Mouse (Mus musculus) hematopoietic stem cell, adult 5-6 weeks (primary cell): Measurements from ENCODE around the gene Kcnj15. TPM values are rescaled to one million over a fixed set of nuclear protein-coding genes. Genes with fewer than 3 reads are reported as not detected.
A peak's percentile ranks its signal among the peaks of the same experiment; 100 is the strongest.

ENCODE experiments used
- ATAC-seq, 2 experiments: fragments of 125-278 bp in 1 of 2; replicated peaks in 1 of 2; 2 replicates each; pipeline ENCODE4 v1.8.0; 2016 to 2017; ENCODE audit warnings: inconsistent platforms in 2 of 2, mild to moderate bottlenecking in 2 of 2, moderate number of reproducible peaks in 2 of 2, low read depth in 1 of 2, moderate TSS enrichment in 1 of 2; ENCODE audit not compliant: low FRiP score in 2 of 2, poor library complexity in 2 of 2, severe bottlenecking in 2 of 2, insufficient read depth in 1 of 2, low TSS enrichment in 1 of 2
- total RNA-seq: library from RNA; stranded (forward); fragments of 172-1452, 232-1000 nt; gene quantifications from 2 replicates; pipeline ENCODE4 v1.2.3, GENCODE M21; 2017

Gene Kcnj15
- total RNA-seq, 1 experiment from 2014 or later, result not detected

DNA sequence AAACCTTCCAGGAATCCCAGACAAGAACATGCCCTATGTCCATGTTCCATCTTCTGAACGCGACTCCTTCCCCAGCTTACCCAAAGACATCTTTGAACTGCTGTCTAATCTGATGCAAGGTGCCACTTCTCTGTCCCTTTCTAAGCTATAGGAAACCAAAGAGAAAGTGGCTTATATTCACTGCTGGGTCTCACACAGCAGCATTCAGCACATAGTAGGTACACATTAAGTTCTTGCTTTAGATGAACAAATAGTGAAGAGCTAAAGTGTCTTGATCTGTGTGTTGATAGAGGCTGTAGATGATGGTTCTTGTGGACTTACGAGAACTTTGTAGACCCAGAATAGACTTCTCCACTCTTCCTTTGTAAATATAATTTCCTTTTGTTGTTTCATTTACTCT is 23.0 kb downstream of the Kcnj15 start:
- ATAC-seq, result no peak

DNA sequence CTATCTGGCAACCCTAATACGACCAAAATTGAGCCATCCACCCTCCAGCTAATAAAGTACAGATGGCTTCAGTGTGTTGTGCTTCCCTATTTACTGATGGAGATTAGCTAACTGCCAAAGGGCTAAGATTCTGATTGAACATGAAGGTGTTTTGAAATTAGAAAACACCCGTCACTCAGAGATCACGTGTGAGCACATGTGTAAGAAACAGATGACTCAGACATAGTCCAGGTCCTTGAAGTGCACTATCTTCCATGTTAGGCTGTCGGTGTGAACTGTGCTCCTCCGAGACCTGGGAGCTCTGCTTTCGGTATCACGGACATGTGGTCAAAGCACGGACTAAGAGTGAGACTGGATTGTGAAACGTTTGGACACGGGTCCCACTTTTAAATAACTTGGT is 26.0 kb downstream of the Kcnj15 start:
- ATAC-seq, result no peak

DNA sequence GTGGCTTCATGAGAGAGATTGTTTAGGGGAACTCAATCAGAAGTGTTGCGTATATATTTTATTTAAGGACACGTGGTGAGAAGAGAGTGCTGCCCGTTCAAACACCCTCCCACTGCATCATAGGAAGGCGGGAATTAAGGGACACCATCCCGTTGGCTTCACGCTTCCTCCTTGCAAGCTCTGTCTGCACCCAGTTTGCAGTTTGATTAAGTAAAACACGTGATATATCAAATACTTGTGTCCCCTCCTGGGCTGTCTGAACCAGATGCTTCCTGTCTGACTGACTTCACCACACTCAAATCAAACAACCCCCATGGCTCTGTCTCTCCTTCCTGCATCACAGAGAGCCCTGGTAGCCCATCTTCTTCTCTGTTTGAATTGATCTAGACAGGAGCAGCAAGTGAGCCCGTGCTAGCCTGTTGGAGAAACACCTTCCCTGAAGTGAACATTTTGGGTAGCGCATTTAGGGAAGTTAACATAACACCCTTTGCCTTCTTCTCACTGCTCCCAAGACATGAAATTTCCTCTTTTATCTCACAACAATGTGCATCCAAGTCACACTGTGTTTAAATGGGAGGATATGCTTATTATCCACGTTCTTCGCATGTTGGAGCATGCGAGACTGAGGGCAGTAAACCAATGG is 26.8 kb downstream of the Kcnj15 start:
- ATAC-seq, result peak; percentile 68 to 86

DNA sequence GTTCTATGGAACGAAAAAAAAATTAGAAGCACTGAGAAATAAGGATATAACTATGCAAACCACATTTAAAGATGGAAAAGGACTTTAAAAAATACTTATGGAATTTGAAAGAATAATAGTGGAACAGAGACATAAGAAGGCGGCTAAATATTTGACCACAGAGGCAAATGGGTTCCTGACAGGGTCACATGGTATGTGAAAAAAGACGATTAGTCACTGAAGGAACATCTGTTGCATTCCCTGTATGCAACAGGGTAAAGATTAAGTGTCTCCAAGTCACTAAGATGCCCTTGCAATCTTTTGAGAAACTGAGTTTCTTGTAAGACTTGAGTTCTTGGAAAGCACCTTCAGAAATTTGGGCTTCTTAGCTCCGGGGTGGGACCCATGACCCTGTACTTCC is 27.7 kb downstream of the Kcnj15 start:
- no peak for ATAC-seq

DNA sequence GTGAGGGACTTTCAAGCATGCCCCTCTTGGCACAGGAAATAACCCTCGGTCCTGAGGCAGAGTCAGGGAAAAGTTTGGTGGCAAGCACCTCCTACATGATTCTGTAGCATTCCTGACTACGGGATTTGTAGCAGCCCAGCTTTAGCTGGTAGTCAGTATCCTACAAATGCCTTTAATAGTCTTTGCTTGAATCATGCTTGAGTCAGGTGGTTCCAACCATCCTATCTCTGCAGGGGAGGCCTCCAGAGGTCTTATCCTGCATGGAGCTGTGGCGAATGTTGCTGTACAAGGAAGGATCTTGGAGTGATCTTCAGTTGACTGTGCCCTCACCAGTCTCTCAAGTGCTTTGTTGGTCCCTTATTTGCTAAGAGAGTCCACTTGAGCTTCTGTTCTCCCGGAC is 28.4 kb downstream of the Kcnj15 start:
- no peak for ATAC-seq

DNA sequence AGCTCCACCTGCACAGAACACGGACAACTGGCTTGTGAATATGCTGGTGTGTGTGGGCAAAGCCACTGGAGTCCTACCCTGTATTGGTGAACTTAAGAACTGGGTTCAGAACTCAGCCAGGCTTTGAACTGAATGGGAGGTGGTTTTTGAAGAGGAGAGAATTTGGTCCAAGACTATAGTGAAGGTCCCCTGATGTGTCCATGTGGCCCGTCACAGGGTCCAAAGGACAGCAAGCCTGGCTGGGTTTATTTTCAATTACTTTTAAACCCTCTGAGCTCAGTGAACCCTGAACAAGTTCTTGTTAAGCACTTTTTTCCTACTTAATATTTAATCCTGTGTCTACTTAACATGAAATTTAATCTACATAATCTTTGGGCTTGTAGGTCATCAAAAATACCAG is 30.3 kb downstream of the Kcnj15 start:
- ATAC-seq, result no peak

DNA sequence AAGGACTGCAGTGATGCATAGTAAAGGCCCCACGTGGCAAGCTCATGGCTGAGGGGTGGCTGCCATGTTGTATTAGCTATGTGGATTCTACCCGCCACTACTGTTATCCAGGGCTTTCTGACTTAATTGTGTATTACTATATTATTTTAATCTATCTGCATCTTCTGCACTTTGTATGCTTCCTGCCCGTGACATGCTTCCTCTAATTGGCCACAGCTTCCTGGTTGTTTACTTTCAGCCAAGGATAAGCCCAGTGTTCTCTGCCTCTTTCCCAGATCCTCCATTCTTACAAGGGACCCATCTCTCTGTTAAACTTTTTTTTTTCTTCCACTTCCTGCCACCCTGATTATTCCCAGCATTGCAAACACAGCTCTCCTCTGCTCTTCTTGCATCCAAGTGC is 32.0 kb downstream of the Kcnj15 start:
- peak; percentile 29 to 63; a peak in 2 of 4 replicates for ATAC-seq

DNA sequence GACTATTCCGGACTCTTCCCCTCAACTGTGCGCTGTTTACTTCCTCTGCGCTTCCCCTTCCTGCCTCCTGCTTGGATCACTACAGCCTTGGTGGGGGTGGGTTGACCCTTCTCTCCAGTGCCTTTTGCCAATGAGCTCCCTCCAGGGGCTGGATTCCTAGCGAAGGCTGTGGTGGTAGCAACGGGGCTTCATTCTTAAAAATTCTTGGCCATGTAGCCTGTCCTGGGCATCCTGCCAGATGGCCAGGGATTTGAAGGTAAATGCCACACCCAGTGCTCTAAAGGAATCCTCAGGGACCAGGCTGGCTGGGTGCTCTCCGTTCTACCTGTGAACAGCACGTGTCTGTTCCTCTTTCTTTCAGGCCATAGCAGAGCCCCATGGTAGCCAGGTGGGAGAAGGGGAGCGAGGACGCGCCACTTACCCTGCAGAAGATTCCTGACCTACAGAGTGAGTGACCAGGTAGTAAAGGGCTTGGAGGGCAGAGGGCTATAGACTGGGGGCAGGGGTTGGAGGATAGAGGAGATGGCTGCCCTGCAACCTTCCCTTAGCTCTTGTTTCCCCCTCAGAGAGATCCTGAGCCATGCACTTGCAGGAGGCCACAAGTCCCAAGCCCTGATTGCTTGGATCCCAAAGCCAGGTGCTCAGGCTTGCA is 34.2 kb downstream of the Kcnj15 start:
- ATAC-seq, result no peak

DNA sequence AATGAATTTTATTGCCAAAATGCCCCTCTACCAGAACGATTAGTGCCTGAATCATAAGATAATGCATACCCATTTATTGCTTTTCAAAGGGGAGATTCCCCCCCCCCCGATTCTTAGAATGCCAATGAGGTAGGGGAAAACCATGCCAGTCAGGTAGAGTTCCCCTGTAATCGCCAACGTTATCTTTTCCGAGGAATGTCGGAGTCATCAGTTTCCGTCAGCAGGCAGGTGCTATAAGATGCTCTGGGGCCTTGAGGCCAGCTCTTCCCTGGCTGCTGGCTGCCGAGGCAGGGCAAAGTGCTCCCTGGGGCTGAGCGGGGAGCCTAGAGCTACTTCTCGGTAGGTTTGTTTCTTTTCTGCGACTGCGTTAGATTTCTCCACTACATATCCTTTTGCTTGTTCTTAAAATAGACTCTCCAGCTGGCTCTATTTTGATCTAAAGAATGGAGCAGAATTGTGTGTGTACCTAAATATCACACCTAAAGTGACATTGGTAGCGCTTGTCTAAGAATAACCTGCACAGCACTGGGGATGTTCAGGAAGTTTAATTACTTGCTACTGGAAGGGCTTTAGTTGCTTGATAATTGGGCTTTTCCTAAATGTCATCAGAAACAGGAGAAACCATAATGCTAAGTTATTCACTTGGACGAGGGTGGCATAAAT is 35.6 kb downstream of the Kcnj15 start:
- ATAC-seq, result no peak

DNA sequence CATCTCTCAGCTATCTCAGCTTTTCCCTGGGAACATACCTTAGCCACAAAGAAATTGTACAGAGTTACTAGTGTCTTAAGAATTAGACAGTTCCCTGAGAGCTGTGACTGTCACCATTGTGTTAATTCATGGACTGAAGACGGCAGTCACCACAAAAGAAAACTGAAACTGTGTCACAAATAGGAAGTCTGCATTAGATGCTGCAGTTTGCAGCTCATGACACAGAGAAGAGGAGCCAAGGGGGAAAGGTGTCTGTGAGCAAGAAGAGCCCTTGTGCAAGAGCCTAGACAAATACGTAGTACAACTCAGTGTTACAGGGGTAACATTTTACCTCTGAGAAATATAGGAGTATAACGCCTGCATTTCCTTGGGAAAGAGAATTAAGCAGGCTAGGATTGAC is 40.3 kb downstream of the Kcnj15 start:
- peak; percentile 36 to 37; a peak in 2 of 4 replicates for ATAC-seq

DNA sequence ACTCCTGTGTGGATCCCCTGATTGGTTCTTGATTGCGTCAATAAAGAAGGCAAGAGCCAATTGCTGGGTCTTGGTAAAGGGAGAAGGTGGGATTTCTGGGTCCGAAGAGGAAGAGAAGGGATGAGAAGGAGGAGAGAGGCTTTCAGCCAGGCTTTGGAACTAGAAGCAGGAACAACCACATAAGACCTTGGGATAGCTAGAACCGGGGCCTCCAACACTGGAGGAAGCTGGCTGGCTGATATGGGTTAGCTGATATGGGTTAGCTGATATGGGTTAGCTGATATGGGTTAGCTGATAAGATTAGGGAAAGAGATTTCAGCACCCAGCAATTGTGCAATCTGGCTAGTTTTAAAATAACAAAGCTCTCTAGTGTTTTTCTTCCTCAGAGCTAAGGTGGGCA is 44.3 kb downstream of the Kcnj15 start:
- no peak for ATAC-seq

DNA sequence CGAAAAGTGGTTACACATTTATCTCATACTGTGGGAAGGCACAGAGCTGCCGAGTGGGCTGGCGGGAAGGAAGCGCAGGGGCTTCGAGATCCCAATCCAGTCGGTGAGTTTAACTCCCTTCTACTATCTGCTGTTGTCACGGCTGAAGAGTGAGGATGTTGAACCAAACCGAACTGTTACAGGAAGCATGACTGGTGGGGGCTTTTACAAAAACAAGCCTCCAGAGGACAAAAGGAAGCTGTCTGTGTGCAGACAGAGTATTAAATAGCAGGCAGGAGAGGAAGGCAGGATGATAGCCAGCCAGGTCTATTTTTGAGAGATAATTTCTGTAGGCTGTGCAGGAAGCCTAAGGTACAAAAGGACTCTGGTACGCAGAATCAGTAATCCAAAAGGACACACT is 46.3 kb downstream of the Kcnj15 start:
- ATAC-seq, result peak; percentile 30 to 44; a peak in 2 of 4 replicates

DNA sequence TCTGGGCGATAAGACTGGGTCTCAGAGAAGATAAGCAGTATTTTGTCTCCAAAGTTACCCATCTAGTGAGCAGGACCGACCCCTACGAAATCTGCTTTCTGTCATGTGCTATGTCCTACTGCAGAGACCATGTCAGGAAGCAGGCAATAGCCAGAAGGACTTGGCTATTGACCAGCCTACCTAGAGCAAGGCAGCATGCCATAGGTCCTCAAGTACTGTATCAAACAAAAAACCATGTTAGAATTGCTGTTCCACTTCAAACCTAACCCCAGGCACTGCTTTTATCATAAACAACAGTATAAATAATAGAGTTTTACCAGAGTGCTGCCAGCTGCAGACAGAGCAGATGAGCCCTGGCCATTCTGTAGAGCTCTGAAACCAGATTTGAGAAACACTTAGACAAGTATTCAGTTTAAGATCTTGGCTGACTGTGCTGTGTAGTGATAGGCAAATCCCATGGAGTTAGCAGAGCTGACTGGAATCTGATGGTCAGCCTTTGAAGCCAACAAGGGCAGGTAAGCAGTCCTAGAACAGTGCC is 50.5 kb downstream of the Kcnj15 start:
- no peak for ATAC-seq

DNA sequence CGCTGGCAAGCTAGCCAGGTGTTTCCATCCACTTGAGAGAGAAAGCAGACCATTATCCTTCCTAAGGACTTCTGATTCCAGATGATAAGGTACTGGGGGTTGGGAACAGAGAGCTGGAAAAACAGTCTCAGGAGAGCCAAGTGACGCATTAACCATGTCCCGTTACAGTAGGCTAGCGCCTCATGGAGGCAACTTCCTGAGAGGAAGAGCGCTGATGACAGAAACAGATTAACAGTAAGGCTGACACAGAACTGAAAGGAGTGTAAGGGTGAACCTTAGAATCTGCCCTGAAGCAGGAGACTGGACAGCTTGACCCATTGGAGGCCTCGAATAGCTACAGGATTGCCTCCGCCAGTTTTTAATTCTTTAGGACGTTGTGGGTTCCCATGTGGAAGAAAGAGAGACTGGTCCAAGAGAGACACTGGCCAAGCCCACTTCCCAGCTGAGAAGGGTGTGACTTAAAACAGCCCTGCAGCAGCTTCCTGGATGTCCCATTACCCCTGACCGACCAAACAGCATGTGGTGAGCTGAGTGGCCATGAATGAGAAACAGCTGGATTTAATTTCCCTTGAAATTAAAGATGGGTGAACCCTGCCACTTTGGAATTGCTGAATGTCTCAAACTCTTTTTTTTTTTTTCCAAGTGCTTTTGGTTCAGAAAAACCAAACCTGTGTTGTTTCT is 64.7 kb downstream of the Kcnj15 start:
- no peak for ATAC-seq

DNA sequence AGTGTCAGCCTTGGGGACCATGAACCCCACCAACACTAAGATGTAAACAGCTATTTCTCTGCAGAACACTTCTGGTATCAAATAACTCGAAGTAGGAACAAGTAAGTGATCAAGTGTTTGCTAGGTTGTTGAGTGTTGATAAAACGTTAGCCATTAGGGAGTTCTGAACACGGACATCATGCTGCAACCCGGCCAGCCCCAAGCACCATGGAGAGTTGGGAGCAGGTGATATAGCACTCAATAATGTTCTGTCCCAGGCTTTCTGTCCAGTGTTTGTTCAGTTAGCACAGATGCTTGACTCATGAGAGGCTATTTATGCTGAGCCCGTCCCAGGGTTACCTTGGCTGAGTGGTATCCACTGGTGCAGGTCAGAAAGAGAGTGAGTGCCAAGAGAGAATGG is 74.8 kb downstream of the Kcnj15 start:
- no peak for ATAC-seq

DNA sequence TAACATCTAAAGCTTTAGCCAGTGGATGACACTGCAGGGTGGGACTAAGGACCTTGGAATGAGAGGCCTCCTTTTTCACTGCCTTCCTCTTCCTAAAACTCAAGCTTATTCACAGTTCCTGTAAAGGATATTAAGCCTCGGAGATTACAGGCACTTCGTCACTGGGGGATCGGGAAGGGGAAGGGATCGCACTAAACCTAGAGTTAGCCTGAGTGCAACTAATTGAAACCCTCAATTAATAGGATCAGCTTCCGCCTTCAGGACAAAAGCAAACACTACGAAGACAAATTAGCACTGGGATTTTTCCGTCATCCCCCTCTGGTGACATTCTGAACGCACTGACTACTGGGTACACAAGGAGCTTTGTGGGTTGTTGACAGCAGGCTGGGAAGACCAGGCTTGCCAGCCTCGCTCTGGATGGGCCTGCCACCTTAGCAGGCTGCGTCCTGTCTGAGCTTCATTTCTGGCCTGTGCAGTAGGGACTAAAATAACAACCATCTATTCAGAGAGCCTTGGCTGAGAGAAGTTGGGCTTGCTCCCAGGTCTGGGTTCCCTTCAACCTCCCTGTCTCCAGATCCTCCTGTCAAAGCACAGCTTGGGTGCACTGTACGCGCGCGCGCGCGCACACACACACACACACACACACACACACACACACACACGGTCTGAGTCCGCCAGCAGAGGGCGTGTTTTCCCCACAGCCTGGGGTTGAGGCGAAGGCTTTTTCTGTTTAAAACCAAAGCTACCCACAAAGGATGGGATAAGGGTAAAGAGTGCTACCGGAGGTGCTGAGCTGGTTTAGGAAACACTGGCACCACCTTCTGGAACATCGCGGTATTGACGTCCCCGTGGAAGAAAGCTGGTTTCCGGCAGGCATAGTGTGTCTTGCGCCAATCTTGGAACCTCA is 83.8 kb downstream of the Kcnj15 start:
- ATAC-seq, result peak; percentile 85 to 89

DNA sequence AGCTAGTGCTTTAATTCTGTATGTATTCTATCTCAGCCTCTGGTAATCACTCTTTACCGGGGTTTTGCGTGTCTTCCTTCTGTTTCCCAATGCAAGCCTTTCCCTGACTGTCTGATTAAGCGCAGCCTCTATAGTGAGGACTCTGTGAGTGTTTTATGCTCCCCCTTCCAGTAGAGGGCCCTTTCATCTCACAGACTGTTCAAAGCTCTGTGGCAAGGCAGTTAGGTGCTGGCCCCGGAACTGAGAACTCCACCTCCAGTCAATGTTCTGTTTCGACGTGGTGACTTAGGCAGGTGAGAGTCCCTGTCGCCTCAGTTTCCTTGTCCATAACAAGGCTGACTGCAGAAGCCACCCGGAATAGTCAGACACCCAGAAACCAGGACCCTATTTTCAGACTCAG is 84.7 kb downstream of the Kcnj15 start:
- no peak; a peak in 1 of 4 replicates for ATAC-seq
